Mouse (Mus musculus) NIH3T3 (cell line): Measurements from ENCODE around the gene Gm9803.
A peak's percentile ranks its signal among the peaks of the same experiment; 100 is the strongest.
"Not testable (repeated sequence)": the region's sequence is repeated elsewhere in the genome, so short reads cannot be mapped to it uniquely, and the experiment has no call there.

Experiments used
- DNase-seq: peaks from one replicate; pipeline ENCODE4 v3.0.0-alpha.2; 2012; ENCODE audit warnings: low read depth

The Gm9803 gene

DNA sequence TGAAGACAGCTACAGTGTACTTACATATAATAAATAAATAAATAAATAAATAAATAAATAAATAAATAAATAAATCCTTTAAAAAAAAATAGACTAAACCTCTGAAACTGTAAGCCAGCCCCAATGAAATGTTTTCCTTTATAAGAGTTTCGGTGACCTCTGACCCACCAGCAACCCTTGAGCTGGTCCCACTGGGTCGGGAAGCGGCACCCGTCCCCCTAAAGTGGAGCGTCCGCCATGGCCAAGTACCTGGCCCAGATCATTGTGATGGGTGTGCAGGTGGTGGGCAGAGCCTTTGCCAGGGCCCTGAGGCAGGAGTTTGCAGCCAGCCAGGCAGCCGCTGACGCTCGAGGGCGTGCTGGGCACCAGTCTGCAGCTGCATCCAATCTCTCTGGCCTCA is at the start of gene Gm9803:
Gene Gm9803 (plus strand): TSS at position 154 of the 400 bp plus-strand sequence.
- DNase-seq, result not testable (repeated sequence)

DNA sequence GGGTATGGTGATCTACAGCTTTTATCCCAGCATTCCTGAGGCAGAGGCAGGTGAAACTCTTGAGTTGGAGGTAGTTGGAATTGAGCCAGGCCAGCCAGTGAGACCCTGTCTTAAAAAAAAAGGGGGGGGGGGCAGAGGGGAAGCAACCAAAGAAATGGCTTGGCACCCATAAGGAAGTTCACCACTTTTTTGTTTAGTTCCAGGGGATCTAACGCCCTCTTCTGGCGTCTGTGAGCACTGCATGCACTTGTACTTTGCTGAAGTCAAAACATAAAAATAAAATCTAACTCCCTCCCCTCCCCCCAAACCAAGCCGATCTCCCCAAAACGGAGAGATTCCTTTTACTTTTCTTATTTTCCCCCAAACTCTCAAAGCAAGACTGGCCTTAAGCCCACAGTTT is 48.5 kb upstream of the Gm9803 start:
- peak; percentile 46 for DNase-seq

DNA sequence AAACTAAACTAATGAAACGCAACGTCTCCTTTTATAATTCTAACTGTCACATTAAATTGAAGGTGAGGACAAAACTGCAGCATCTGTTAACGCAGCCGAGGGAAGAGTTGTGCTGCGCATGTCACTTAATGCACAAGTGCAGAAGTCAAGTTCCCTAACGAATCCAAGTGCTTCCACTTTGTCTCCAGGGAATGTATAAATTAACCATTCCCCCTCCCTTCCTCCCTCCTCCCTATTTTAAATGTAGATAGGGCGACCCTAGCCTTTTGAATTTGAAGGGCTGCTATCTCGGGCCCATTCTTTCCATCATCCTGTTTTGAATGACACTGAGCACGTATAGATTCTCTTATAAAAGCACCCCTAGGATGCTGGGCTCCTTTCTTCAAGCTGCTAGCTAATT is 46.4 kb upstream of the Gm9803 start:
- no peak for DNase-seq

GRCm38 (mm10) chr10:43477865-43478681 is 45.8 kb upstream of the Gm9803 start:
- DNase-seq, result peak; percentile 80

DNA sequence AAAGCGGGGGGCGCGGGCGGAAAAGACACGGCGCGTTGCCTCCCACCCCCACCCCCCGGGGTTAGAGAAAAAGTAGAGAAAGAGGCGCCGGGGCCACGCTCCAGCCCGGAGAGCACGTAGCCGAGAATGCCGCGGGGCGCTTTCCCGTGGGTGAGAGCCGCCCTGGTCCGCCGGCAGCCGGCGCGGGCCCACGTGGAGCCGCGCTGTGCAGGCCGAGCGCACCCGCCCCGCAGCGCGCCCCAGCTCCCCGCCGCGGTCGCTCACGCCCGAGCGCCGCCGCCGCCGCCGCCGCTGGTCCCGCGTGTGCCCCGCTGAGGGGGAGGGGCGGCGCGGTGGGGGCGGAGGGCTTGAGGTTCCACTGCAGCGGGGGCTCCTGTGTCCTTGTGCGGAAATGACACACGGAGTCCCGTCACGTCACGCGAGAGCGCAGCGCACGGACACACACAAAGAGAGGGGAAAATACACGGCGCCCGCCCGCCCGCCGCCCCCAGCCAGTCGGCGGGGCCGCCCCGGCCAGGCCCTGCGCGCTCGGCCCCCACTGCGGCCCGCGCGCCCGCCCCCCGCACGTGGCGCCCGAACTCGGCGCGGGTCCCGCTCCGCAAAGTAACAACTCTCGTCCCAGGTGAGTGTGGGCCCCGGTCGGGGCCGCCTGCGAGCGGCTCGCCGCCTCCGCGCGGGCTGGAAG is 45.0 kb upstream of the Gm9803 start, which contains the start of gene Bend3:
Gene Bend3 (plus strand): TSS at position 81 of the 685 bp plus-strand sequence.
- peak; percentile 72 for DNase-seq

- DNase-seq, result peak; percentile 97
These were observed 44.3 kb upstream of the Gm9803 start for GRCm38 (mm10) chr10:43479436-43480157.

DNA sequence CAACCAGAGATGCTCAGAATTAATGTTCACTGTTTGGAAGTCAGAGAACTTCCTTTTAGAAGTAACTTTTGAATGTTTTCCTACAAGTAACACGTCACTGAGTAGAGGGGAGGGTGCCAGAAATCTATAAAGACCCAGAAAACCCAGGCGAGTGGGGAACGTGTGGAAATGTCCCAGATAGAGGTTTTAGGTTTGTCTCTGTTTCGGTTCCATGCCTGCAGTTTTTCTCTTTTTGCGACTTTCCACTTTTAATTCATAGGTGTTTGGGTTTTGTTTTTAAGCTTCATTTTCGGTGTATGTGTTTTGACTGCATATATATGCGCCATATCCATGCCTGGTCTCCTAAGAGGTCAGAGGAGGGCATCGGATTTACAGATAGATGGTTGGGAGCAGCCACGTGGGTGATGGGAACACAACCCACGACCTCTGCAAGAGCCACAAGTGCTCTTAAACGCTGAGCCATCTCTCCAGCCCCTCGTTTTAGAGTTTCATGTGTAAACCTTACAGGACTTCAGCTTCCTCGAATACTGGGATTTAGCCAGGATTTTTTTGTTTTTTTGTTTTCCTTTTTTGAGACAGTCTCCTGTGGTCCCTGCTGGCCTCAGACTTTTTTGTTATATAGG is 43.5 kb upstream of the Gm9803 start:
- DNase-seq, result peak; percentile 30

DNA sequence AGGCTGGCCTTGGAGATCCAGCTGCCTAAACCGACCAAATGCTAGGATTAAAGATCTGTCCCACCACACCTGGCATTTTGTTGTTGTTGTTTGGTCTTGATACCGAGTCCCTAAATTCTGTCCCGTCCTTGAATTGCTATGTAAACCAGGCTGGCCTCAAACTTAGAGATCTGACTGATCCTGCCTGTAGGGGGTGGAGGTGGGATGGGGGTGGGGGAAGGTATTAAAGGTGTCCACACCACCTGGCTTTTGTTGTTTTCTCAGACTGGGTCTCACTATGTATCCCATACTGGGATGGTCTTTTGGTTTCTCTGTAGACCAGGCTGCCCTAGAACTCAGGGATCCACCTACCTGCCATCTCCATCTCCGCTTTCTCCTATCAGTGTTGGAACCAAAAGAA is 42.7 kb upstream of the Gm9803 start:
- no peak for DNase-seq

DNA sequence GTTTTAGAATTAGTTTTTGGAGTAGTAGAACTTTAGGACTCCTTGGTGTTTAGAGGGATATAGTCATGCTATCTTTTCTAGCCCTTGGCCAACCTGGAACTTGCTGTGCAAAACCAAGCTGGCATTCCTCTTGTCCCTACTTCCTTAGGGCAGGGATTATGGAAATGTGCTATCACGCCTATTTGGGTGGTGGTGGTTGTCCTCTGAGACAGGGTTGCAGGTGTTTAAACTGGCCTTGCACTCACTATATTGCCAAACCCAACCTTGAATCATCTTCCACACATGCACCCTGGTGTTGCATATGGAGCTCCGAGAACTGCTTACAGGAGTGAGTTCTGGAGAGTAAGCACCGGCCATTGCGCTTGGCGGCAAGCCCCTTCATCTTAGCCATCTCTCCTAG is 41.9 kb upstream of the Gm9803 start:
- no peak for DNase-seq

DNA sequence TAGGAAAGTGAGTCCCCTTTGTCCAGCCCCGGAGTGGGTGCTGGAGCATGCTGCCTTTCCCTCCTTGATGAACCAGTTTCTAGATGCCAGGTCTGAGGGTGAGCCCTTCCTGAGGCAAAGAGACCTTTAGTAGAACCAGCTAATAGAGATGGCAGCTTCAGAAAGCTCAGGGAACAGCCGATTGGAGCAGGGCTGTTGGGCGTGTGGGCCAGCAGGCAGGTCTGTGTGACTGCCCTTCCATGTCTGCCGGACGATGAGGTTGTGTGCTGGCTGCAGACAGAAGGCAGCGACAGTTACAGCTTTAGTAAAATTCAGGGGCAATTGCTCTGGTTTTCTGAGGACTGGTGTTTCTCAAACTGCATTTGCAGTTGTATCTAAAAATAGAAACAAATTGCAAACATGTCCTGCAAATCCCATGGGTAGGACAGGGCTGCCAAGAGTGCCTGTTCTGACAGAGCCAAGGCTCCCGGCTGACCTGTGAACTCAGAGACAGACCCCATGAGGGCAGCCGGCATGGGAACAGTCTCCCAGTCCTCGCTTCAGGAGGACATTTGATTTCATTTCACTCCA is 40.4 kb upstream of the Gm9803 start:
- DNase-seq, result peak; percentile 54

DNA sequence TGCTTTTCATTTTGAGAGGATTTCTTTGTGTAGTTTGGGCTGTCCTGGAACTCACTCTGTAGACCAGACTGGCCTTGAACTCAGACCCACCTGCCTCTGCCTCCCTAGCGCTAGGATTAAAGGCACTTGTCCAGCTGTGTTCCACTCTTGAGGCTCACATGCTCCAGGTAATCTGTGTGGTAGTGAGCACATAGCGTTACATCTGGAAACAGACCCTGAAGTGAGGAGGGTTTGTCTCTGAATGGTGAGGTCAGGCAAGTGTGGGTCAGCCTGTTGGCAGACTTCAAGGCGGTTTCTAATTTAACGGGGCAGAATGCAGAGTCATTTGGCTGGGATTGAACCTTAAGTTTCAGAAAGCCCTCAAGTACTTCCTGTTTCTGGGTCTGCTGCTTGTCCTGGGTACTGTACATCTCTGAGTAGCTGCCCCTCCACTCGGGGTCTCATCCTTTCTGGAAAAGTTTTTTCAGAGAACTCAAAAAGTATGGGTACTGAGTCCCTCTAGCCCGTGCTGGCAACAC is 38.1 kb upstream of the Gm9803 start:
- no peak for DNase-seq

DNA sequence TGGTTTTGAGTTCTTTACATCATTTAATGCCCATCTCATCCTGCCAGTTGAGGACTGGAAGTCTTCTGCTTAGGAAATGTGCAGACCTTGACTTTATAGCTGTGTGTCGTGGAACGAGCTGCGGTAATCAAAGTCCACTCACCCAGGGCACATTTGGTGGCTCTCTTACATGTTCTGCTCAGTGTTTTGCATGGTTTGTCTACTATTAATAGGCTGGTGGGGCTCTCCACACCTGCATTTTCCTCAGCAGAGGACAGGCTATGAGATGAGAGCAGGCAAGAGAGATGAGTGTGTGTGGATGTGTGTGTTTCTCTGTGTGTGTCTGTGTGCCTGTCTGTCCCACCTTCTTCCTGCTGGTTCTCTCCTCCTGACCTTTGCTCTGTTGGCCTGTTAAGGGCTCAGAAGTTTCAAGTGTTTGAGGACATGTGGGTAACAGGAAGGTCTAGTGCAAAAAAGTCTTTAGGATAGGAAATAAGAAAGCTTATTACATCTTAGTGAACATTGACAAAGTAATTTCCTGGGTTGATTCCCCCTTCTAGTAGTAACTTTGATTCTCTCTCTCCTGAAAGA is 36.4 kb upstream of the Gm9803 start:
- DNase-seq, result no peak

GRCm38 (mm10) chr10:43488258-43488657 is 35.6 kb upstream of the Gm9803 start:
- DNase-seq, result no peak

- no peak for DNase-seq
These were observed 34.7 kb upstream of the Gm9803 start for GRCm38 (mm10) chr10:43489139-43489538.

GRCm38 (mm10) chr10:43489550-43489949 is 34.3 kb upstream of the Gm9803 start:
- DNase-seq, result no peak

DNA sequence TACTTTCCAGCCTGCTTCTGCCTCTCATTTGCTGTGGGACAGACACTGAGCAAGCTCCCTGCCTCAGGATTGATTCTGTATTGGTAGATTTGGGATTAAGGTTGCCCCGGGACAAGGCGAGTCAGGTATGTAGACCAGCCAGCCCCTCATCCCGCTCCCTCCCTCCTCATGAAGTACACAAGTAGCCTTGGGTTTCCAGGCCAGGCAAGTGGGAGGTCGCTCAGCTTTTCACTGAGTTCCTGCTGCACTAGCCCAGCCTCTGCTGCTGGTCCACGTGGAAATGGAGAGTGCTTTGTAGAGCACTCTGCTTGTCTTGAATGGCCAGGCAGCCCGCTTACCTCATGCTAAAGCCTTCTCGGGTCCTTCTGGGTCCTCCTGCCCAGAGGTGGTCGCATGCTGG is 33.9 kb upstream of the Gm9803 start:
- DNase-seq, result no peak

GRCm38 (mm10) chr10:43490846-43491245 is 33.0 kb upstream of the Gm9803 start:
- no peak for DNase-seq

DNA sequence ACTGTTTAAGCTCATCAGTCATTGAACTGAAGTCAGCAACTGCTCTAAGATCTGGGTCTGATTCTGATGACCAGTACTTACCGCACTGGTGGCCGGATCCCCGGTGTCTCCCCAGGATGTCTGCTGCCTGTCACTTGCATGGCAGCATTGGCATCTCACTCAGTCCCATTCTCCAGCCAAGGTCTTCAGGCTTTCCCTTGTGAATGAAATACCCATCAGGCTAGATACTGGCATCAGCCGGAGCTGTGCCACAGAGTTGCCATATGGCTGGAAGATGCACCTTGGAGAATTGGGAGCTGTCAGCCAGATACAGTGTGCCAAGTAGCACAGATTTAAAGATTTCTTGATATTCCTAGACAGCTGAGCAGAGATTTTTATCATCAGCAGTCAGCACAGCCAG is 21.3 kb upstream of the Gm9803 start:
- no peak for DNase-seq

GRCm38 (mm10) chr10:43504291-43504690 is 19.6 kb upstream of the Gm9803 start:
- DNase-seq, result no peak

DNA sequence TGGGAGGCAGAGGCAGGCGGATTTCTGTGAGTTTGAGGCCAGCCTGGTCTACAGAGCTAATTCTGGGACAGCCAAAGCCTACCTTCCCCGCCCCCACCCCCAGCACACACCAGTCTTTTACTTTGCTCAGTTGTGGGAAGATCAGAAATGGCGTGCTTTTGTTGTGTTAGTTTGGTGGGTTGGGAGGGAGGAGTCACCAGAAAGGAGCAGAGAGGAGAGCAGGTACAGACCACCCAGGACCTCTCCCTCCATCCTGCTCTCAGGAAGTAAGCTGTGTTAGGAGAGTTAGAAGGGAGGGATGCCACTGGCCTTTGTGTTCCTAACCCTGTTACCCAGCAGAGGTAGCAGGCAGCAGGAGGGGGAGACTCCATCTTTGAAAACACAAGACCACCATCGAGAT is 16.8 kb upstream of the Gm9803 start:
- DNase-seq, result no peak

DNA sequence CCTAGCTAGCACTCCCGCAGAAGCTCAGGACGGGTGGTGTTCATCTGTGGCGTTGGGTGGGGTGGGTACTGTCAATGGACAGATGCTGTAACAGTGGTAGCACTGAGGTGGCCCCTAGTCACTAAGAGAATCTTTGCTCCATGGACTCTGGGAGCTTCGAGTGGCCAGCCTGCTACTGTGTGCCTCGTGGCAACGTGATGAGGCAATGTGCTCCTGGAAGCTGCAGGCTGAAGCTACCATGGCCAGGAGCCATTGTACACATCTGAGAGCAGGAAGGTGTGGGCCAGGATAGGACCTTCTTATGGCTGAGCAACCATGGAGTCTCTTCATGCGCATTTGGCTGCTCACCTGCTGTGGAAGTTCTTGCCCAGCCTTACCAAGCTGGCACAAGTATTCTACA is 14.7 kb upstream of the Gm9803 start:
- no peak for DNase-seq
